Mouse (Mus musculus) retina, postnatal 1 day (tissue): ENCODE measurements at regions not wholly inside any gene's neighbourhood (a gene's known extent, or its start where the extent isn't known, plus 50 kb on each side); places are given as distances from the start of the nearest gene placed in this dataset.

Experiments
- DNase-seq: peaks from one replicate; pipeline ENCODE4 v3.0.0-alpha.2; 2012

DNA sequence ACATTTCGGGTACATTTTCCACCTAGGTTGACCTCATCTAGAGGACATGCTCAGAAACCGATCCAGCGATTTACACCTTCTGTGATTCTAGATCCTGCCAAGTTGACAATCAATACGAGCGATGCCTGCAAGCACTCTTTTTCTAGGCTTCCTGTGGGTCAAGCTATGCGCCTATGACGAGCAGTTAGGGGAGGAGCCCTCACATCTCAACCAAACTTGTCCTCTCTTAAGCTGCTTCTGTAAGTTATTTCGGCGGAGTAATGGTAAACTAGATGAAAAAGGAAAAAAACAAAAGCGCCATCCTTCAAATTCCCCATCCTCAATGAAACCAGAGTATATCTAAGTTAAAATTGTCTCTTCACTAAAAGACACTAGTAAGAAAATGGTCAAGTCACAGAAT, 858.5 kb downstream of the Zfp704 start:
- no peak for DNase-seq

DNA sequence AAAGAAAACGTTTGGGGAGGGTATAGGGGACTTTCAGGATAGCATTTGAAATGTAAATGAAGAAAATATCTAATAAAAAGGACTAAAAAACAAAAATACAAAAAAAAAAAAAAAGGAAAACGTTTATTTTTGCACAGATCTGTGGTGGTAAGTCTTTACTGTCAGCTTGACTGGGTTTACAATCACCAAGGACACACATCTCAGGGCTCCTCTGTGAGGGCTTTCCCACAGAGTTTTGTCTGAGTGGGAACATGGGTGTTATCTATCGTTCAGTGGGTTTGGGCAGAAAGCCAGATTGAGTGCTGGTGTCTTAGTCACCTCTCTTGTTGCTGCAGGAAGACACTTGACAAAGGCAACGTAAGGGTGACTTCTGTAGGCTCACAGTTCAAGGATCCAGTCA, 859.0 kb downstream of the Zfp704 start:
- DNase-seq = no peak

DNA sequence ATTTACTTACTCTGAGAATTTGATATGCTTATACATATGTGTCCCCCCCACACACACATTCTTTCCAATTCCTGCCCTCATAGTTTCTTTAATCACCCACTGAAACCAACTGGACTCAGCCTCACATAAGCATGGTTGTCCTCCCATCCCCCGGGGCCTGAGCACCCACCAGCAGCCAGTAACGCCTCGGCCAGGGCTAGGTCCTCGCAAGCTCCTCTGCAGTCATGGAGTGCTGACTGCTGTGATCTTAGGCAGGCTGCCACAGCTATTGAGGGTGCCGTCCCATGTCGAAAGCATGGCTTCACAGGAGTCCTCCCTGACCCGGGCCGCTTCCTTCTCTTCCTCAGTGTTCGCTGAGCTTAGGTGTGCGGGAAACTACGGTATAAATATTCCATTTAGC, 859.7 kb downstream of the Zfp704 start:
- DNase-seq = no peak

DNA sequence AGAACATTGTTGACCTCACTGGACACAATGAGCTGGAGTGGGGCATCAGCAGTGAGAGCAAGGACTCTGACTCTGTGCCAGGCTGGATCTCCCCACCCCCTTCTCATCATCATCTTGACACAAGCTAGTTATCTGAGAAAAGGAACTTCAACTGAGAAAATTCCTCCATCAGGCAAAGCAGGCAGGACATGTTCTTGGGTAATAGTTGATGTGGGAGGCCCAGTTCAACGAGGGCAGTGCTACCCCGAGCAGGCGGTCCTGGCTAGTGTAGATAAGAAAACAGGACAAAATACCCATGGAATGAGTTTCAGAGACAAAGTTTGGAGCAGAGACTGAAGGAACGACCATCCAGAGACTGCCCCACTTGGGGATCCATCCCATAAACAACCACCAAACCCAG, 862.7 kb downstream of the Zfp704 start:
- DNase-seq = no peak

DNA sequence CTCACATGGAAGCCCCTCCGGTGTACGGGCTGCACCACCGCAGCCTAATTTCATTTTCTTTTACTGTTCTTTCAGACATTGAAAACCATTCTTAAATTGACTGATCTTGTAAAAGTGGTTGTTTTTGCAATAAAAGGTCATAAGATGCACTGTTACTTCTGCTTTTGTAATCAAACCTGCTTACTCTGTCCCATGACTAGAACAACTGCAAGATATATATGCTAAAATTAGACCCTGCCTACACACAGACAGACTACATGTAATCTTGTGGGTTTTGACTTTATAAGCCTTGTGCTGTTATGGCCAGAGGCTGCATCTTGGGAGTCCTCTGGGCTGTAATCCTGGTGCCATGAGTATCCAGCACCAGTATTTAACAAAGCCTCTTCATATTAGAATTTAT, 863.2 kb downstream of the Zfp704 start:
- no peak for DNase-seq

DNA sequence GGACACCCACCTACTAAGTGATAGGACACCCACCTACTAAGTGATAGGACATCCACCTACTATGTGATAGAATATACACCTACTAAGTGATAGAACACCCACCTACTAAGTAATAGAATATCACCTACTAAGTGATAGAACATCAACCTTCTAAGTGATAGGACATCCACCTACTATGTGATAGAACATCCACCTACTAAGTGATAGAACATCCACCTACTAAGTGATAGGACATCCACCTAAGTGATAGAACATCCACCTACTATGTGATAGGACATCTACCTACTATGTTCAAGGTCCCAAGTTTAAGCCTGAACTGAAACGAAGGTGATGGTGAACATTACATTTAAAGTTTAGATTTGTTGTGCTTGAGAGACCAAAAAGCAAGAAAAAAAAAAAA, 863.8 kb downstream of the Zfp704 start:
- no peak for DNase-seq

DNA sequence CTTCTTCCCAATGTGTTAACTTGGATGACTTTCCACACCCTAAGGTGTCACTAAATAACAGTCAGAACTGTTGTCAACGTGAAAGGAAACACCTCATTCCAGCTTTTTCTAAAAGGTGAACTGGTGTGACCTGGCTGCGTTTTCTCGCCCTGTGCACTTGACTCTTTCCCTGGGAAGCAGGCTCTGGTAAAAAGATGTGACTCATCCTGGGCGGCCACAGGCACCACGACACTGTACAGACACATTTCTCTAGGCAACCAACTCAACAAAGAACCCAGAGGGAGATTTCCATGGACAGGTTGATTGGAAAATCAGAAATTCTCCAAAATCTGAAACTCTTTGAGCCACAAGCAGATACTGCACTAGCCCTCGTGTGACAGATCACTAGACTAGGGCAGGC, 865.0 kb downstream of the Zfp704 start:
- no peak for DNase-seq

DNA sequence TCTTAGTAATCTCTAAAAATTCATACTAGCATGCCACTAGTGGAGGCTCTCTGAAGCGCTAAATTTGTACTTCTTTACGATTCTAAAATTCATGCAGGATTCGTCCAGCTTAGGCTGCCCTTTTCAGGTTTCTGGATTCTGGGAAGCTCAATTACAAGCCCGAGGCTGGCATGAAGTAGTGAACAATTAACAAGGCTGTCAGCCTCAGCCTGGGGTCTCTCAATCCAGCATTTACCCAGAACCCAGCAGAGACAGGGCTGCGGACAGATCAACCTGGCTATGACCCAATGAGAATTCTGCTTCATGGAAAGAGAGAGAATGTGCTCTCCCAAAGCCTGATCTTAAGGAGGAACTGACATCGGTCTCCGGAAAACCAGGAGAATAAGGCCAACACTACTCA, 866.2 kb downstream of the Zfp704 start:
- no peak for DNase-seq

DNA sequence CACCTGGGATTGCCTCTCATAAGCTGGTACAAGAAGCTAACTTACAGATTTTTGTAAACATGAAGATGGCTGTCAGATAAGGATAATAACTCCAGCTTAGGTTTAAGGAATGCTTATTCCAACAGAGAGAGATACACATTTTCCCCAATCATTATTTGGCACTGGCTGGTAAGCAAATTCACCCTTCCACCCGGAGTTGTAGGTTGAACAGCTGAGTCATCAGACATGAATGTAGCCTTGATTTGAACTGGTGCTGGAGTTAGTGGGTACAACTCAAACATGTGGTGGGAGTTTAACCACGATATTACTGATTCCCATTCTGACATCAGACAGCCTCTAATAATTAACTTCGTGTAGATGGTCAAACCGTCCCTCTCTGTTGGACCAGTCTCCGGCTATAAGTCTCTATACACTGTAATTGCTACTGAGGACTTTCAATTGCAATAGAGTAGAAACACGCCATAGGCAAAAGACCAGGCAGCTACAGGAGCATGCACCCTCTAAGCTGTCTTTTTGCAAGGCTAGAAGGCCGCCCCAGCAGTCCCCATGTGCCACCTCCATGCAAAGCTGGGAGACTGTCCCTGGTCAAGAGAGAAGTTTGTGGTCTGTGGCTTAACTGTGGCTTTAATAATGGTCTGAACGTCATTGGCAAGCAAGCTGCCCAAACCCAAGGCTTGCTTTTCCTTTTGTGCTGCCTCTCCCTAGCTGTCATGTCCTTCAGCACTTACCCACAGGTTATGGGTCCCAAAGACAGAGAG, 868.4 kb downstream of the Zfp704 start:
- no peak for DNase-seq

DNA sequence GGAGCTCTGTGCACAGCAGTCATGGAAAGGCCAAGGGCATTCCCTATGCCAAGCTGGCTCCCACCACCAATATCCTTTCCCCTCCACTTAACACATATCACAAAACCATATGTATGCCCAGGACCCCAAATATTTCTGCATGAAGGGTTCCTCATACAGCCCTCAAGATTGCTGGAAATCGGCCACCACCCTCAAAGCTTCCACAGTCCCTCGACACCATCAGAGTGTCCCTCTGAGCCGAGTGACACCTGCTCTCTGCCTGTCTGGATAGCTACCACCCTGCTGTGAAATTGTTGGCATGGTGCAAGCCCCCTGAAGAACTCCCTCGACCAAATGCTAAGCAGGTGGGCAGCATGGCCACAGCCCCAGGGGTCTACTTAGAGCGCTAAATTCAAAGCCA, 869.2 kb downstream of the Zfp704 start:
- DNase-seq = no peak

DNA sequence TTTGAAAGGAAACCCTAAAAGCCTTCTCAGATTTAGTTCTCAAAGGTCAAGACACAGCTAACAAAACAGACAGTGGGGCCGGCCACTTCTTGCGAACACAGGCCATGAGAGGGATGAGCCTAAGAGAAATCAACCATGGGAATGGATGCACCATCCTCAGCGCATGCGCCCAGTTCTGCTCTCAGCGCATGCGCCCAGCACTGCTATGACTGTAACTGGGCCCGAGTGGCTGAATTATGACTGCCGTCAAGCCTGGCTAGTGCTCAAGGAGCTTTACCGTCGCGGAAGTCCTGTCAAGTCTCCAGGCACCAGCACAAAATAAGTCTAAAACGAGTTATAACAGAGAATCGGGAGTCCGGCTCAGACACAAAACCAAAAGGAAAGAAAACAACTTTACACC, 870.6 kb downstream of the Zfp704 start:
- DNase-seq = no peak

DNA sequence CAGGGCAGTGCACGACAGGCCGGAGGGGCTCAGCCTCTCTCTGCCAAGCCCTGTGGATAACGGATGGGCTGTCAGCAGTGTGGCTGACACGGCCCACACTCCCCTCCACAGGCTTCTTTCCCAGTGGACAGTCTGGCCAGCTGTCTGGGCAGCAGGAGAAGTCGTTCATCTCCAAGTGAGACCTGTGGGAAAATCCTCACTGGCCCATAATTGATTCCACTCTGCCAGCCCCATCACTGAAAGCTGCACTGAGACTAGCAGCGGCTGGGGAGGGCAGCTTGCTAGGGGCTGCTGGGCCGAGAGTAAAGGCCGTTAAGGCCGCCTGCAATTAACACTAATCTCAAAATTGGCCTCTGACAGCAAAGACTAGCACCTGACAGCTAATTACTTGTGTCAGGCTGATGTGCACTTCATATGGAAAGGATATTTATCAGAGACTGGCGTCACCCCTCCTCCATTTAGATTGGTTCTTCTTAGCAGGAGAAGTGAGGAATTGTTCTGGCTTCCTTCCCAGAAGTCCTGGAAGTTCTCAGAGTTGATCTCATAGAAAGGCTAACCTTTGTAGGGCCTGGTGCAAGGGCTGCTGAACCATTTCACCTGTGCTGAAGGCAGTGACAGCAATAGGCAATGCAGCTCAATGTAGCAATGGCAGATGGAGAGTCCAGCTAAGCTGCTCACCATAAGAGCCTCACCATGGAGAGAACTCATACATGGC, 873.5 kb downstream of the Zfp704 start:
- peak; percentile 92 for DNase-seq

DNA sequence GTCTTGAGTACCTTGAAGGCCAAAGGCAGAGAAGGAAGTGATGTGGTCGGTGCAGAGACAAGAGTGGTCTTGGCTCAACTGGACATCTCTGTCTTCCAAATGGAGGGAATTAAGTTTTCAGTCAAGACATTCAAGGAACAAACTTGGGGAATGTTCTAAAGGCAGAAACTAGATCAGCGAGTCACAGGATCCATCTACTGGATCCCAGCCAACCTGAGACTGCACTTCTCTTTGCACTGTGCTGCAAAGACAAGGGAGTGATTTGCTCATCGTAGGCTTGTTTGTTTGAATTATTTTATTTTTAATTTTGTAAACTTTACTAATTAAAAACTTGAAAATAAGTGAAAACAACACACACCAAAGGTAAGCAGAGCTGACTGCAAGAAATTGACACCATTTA, 875.8 kb downstream of the Zfp704 start:
- no peak for DNase-seq

DNA sequence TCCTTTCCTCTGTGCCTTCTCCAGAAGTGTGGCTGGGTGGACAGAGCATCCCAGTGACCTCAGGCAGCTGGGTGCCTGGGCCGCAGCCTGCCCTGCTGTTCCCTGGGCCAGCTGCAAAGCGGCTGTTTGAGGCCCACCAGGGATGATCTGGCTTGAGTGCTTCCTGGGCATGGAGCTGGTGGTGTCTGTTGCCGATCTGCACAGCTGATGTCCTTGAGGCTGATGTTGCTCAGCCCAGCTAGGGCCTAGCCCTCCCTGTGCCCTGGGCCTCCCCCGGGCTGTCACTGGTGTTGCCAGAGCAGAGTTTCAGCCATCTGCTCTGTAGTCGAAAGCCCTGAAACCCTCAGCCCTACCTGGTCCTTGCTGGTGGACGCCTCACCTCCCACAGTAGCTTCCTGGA, 878.5 kb downstream of the Zfp704 start:
- DNase-seq = no peak

DNA sequence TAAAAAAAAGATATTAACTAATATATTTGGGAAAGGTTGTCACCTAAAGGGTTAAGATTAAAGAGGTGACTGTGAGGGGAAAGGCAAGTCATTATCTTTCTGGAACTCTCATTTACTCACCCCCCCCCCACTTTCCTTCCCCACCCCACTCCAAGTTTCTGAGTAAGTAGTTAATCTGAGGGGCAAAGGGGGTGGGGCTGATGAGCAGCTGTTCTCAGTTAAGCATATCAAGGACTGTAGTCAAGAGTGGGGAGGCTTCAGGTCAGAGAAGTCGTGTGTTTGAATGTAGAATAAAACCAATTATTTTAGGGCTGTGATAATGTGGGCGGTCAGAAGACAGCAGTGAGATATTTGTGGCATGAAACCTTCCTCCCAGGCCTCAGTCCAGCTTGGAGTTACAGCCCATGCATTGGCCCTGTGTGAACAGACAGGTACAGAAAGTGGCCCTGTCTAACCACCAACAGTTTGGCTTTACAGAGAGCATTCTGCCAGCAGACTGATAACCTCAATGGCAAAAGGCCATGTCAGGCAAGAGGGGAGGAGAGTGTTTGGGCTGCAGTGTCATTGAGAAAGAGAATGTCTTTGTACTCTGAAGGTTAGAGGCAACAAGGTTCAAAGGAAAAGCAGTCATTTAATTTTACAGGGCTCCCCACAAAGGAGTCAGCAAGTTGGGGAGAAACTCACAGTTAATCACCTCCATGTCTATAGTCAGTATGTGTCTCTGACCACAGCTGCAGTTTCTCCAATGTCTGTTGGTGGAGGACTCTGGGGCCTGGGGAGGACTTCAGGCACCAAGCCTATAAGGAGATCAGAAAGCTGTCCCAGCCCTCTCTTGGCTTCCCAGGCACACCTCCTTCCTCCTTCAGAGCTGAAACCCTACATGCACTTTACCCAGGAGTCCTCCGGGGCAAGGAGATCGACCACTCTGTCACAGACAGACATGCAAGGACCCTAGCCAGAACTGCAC, 888.0 kb downstream of the Zfp704 start:
- DNase-seq = peak; percentile 60

DNA sequence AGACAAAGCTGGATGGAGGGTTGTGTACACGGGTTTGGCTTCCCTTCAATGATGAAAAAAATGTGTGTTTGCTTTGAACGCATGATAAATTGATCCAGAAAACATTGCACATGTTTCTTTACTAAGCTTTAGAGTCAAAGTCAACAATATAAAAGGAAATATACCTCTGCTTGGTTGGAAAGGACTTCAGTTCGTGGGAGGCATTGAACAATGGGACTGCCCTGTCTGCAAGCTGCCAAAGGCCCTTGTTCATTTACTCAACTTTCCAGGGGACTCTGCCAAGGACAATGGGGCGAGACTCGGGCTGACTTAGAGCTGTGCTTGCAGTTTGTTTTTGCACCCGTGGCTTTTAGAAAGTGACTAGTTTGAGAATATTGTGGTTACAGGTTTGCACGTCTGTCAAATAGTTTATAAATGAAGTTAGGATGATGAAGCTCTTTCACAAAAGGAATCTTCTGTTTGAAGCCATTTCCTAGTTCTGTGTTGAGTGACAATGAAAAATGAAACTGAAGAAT, 889.2 kb downstream of the Zfp704 start:
- DNase-seq = no peak

DNA sequence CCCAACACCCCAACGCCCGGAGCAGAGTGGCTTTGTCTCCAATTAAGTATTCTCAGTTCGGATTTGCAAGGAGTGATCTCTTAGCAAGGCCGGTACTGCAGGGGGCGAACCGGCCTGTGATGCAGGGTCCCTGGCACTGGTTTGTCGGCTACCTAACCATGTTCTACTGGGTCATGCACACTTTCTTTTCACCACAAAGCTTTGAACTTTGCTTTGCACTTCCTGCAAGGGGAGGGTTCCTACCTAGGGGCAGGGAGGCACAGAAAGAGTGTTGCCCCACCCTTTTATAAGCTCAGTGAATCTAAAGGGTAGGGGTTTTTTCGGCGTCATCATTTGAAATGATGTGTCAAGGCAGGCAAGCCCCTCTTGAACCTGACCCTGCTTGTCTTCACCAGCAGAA, 891.7 kb downstream of the Zfp704 start:
- no peak for DNase-seq

DNA sequence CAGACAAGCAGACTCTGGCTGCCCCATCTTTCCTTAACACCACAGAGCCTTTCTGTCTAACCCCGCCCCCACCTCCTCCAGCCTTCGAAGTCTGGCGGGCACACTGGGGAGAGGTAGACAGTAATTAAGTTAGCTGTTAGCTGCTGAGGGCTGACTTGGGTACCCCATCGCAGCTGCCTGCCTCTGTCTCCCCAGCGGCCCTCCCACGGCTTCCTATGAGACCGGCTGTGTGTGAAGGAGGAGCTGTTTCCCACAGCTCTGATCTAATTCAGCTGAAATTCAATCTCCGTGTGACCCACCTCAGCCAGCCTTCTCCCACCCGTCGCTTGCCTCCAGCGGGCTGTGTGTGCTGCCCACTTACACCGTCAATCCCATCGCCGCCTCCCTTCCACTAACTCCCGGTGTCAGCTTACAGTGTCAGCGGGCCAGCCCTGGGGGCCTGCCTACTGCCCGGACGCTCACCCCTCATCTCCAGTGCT, 892.5 kb downstream of the Zfp704 start:
- peak; percentile 90 for DNase-seq
